Comparison of ENCODE assay signal across 20 mouse cellular contexts in the genomic region with DNA sequence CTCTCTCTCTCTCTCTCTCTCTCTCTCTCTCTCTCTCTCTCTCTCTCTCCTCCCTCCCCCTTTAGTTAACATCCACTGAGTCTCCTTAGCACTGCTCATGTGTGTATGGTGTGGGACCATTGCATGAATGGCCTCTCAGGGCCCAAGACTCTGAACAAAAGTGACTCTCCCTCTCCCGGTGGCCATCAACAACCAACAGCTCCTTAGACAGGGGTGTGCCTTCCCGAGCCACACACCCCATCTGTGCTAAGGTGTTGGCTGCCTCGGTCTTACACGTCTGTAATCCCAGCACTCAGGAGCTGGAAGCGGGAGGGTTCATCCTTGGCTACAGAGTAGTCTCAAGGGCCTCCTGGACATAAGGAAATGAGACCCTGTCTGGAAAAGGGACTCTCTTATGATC. TPM values are rescaled to one million over a fixed set of nuclear protein-coding genes. Genes with fewer than 3 reads are reported as not detected.
DNase-seq lines count a peak whose midpoint lies in the region; ATAC-seq lines count a peak whose summit lies in the region.
"Had no signal": no experiment of that assay in that cellular context is flagged by ENCODE, and none has a peak within 500 bp of the region (broad histone marks: within the 10 kb centered on the region; RNA-seq: fewer than 3 reads in every experiment).

No protein-coding gene starts in this region.

- H3K4me1 ChIP-seq in heart, embryonic 12.5 days (replicated peaks), result 0 out of 2 replicates have a peak, but pooled peaks cover 3% of the 10 kb centered on the region
- no peaks in the 10 kb centered on the region for H3K4me1 ChIP-seq in liver, embryonic 11.5 days (replicated peaks; ENCODE audit: control insufficient read depth, insufficient read depth, low read length)
- no peaks in the 10 kb centered on the region for H3K4me1 ChIP-seq in liver, embryonic 12.5 days

- 73% methylated on average over 5 of the region's 5 CpGs for WGBS in heart, embryonic 12.5 days
- 82% methylated on average over 5 of the region's 5 CpGs for WGBS in liver, embryonic 11.5 days
- 70% methylated on average over 5 of the region's 5 CpGs for WGBS in liver, embryonic 12.5 days (ENCODE audit: insufficient replicate concordance)

- H3K9ac ChIP-seq in heart, embryonic 12.5 days, result no peak overlapping the region
- H3K9ac ChIP-seq in liver, embryonic 11.5 days (ENCODE audit: low read depth, low read length), result no peak overlapping the region
- H3K9ac ChIP-seq in liver, embryonic 12.5 days, result no peak overlapping the region
- H3K9ac ChIP-seq: embryonic facial prominence, embryonic 13.5 days; embryonic facial prominence, embryonic 15.5 days; forebrain, embryonic 13.5 days; forebrain, embryonic 15.5 days had no signal

- H3K27ac ChIP-seq in heart, embryonic 12.5 days (ENCODE audit: poor library complexity, severe bottlenecking), result no peak overlapping the region
- no peak overlapping the region for H3K27ac ChIP-seq in liver, embryonic 11.5 days (ENCODE audit: low read depth, low read length)
- H3K27ac ChIP-seq in liver, embryonic 12.5 days, result no peak overlapping the region
- H3K27ac ChIP-seq: embryonic facial prominence, embryonic 13.5 days; embryonic facial prominence, embryonic 15.5 days; forebrain, embryonic 10.5 days; forebrain, embryonic 13.5 days; forebrain, embryonic 15.5 days had no signal

- no peak overlapping the region for H3K4me2 ChIP-seq in heart, embryonic 12.5 days
- H3K4me2 ChIP-seq in liver, embryonic 11.5 days, result no peak overlapping the region
- H3K4me2 ChIP-seq in liver, embryonic 12.5 days, result no peak overlapping the region
- H3K4me2 ChIP-seq: embryonic facial prominence, embryonic 13.5 days; embryonic facial prominence, embryonic 15.5 days; forebrain, embryonic 13.5 days; forebrain, embryonic 15.5 days had no signal

- H3K36me3 ChIP-seq in heart, embryonic 12.5 days, result no peaks in the 10 kb centered on the region
- H3K36me3 ChIP-seq in liver, embryonic 11.5 days (ENCODE audit: control insufficient read depth, insufficient read depth, low read length), result no peaks in the 10 kb centered on the region
- H3K36me3 ChIP-seq in liver, embryonic 12.5 days, result no peaks in the 10 kb centered on the region
- H3K36me3 ChIP-seq: embryonic facial prominence, embryonic 13.5 days; embryonic facial prominence, embryonic 15.5 days; forebrain, embryonic 10.5 days; forebrain, embryonic 15.5 days had no signal

- no peak overlapping the region for H3K4me3 ChIP-seq in heart, embryonic 12.5 days
- no peak overlapping the region for H3K4me3 ChIP-seq in liver, embryonic 11.5 days (ENCODE audit: low read depth, low read length)
- no peak overlapping the region for H3K4me3 ChIP-seq in liver, embryonic 12.5 days
- H3K4me3 ChIP-seq: embryonic facial prominence, embryonic 13.5 days; embryonic facial prominence, embryonic 15.5 days; erythroblast, embryonic 14.5 days; forebrain, embryonic 10.5 days; forebrain, embryonic 13.5 days; forebrain, embryonic 15.5 days had no signal

- no peaks in the 10 kb centered on the region for H3K9me3 ChIP-seq in heart, embryonic 12.5 days (replicated peaks)
- H3K9me3 ChIP-seq in liver, embryonic 11.5 days (ENCODE audit: control insufficient read depth, low read length), result no peaks in the 10 kb centered on the region
- H3K9me3 ChIP-seq in liver, embryonic 12.5 days (replicated peaks), result no peaks in the 10 kb centered on the region
- H3K9me3 ChIP-seq: embryonic facial prominence, embryonic 13.5 days; embryonic facial prominence, embryonic 15.5 days; forebrain, embryonic 10.5 days; forebrain, embryonic 13.5 days; forebrain, embryonic 15.5 days had no signal

- no peak for ATAC-seq in heart, embryonic 12.5 days (ENCODE audit: insufficient number of reproducible peaks, low FRiP score)
- ATAC-seq in liver, embryonic 11.5 days (replicated peaks; ENCODE audit: low FRiP score), result no peak
- no peak for ATAC-seq in liver, embryonic 12.5 days
- ATAC-seq: forebrain, embryonic 13.5 days; forebrain, embryonic 15.5 days had no signal

- peaks cover 24% of the 10 kb centered on the region for H3K27me3 ChIP-seq in heart, embryonic 12.5 days (replicated peaks)
- peaks cover 20% of the 10 kb centered on the region for H3K27me3 ChIP-seq in liver, embryonic 11.5 days (replicated peaks; ENCODE audit: control insufficient read depth, insufficient read depth, low read length)
- peaks cover 29% of the 10 kb centered on the region for H3K27me3 ChIP-seq in liver, embryonic 12.5 days (replicated peaks)
- H3K27me3 ChIP-seq: embryonic facial prominence, embryonic 13.5 days; embryonic facial prominence, embryonic 15.5 days had no signal

- DNase-seq in heart, adult 11 months, result peak; percentile 79
- peak; percentile 9 for DNase-seq in liver, embryonic 11.5 days (ENCODE audit: low spot score)
- no peak for DNase-seq in spleen, postnatal 4 days (ENCODE audit: low spot score in 2 of 2)
- DNase-seq: adrenal gland, adult 2 months; adrenal gland, postnatal 10 days; adrenal gland, postnatal 25 days; cerebellum, adult 11 months; cerebellum, adult 18-20 months; cerebellum, adult 8-10 months; cerebellum, postnatal 14 days; cerebellum, postnatal 36 days; embryo, embryonic 11 days had no signal

RNA-seq across cellular contexts. Expression of gene Gxylt2, which starts 4.5 kb away (rescaled TPM):
- polyA plus RNA-seq in heart, embryonic 12.5 days (2016; fragmentation: Nextera tagmentation; extraction: Ambion mirVana), result 1.6 and 1.9 TPM in 2 replicates
- 0.84 and 0.96 TPM in 2 replicates for polyA plus RNA-seq in liver, embryonic 11.5 days (2014; fragmentation: Nextera tagmentation; extraction: Ambion mirVana)
- polyA plus RNA-seq in liver, embryonic 12.5 days (2016; fragmentation: Nextera tagmentation; extraction: Ambion mirVana), result 0.37 and 0.39 TPM in 2 replicates
- polyA plus RNA-seq: erythroblast, embryonic 14.5 days had no signal

RNA-seq across cellular contexts. Expression of gene Shq1, which starts 29.0 kb away (rescaled TPM):
- polyA plus RNA-seq in heart, embryonic 12.5 days (2016; fragmentation: Nextera tagmentation; extraction: Ambion mirVana), result 11.4 and 12.7 TPM in 2 replicates
- 23.6 and 28.6 TPM in 2 replicates for polyA plus RNA-seq in liver, embryonic 11.5 days (2014; fragmentation: Nextera tagmentation; extraction: Ambion mirVana)
- 18.5 and 18.9 TPM in 2 replicates for polyA plus RNA-seq in liver, embryonic 12.5 days (2016; fragmentation: Nextera tagmentation; extraction: Ambion mirVana)

Comparison
In these comparisons a context has a peak if more than half of its experiments do, and no peak if none do; other contexts are left out.
1. DNase-seq: peak in heart, adult 11 months (single experiment) and liver, embryonic 11.5 days (single experiment); none in spleen, postnatal 4 days (0 of 2).